Mouse (Mus musculus) erythroblast, embryonic 14.5 days (primary cell): ENCODE data around the gene Gm42421.

ENCODE experiments used
- GATA1 ChIP-seq: IDR thresholded peaks from 2 replicates; pipeline ENCODE4 v1.6.1; 2012; ENCODE audit warnings: low read length, inconsistent platforms, mixed read lengths
- TAL1 ChIP-seq: IDR thresholded peaks from 3 replicates; pipeline ENCODE4 v1.6.1; 2012; ENCODE audit warnings: low read length, inconsistent platforms, mixed read lengths

DNA sequence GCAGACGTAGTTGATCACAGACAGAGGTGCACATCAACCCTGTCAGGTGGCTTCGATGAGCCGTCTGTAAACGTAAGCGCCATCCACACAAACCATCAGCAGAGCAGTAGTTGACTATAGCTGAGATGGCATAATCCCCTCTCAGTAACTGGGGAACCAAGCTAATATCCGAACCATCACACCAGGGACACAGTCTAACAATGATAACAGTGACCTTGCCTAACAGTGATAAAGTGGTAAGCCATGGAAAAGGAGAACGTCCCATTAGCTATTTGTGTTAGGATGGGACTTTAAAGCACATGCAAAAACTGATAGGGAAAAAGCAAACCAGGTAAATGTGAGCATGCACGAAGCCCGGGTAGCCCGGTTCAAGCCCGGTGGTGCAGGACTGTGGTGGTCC, 48.3 kb downstream of the Gm42421 start:
- TF ChIP-seq GATA1 (no peak), TAL1 (no peak)
